Mouse (Mus musculus) frontal cortex, adult 2 months (tissue): ENCODE results near the gene Hsd17b14. TPM values are rescaled to one million over a fixed set of nuclear protein-coding genes. Genes with fewer than 3 reads are reported as not detected.

Experiments
- DNase-seq, 2 experiments: peaks; one replicate each; pipeline ENCODE4 v3.0.0; 2022; ENCODE audit warnings: low spot score in 1 of 2; ENCODE audit errors: extremely low spot score in 1 of 2
- polyA plus RNA-seq: library from polyadenylated mRNA; depleted of rRNA; stranded (reverse); fragments of >200 nt; gene quantifications from 2 replicates; pipeline ENCODE4 v1.2.3, GENCODE M21; 2012

Gene Hsd17b14
- polyA plus RNA-seq, 1 experiment: 0.34 TPM

- no peak for DNase-seq
These were observed 7.2 kb downstream of the Hsd17b14 start for GRCm38 (mm10) chr7:45561624-45562520.

DNA sequence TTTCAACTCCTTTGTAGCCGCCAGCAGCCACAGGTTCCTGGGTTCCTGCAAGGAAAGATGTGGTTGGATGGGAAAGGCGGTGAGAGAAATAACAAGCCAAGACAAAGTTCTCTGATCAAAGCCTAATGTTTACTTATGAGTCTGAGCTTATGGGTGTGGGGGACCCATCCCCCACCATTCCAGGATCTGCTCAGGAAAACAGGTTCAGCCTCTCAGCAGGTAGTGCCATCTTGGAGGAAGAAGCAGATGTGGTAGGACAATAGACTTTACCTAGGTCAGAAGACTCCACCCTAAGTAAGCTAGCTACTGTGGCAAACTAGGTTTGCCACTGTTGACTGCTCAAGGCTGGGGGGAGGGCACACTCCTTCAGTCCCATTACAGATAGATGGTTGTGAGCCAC, 10.1 kb downstream of the Hsd17b14 start:
- DNase-seq: no peak

DNA sequence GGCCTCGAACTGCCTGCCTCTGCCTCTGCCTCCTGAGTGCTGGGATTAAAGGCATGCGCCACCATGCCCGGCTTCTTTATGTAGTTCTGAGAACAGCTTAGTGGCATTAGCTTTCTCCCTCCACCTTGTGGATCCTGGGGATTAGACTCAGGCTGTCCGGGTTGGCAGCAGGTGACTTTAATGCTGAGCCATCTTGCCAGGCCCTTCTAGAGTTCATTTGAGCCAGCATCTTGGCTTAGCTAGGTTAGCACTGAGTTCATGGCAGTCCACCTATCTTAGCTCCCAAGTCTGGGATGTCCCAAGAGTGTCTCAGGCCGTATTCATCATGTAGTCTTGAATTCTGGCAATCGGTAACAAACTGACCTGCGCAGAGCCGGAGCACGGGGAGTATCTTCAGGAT, 10.8 kb downstream of the Hsd17b14 start:
- no peak for DNase-seq

DNA sequence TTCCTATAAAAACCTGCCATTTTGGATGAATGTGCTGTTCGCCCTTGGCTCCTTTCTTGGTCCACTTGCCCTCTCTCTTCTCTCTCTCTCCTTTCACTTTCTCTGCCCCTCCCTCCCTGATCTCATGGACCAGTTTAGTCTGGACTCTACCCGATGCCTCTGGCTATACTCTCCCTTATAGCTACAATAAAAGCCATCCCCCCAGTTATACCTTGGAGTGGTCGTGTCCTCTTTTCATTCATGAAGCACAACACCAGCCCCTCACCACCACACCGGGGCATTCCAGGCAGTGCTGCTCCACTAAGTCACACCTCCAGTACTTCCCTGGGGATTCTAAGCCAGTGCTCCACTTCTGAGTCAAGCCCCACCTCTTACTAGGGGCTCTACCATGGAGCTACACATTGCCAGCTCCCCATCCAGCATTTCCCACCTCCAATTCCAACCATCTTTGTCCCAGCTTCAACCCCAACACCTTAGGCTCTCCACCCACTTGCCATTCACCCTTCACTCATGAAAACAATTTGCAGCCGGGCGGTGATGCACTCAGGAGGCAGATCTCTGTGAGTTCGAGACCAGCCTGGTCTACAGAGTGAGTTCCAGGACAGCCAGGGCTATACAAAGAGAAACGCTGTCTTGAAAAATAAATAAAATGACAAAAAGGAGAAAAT, 12.6 kb downstream of the Hsd17b14 start:
- DNase-seq: no peak

DNA sequence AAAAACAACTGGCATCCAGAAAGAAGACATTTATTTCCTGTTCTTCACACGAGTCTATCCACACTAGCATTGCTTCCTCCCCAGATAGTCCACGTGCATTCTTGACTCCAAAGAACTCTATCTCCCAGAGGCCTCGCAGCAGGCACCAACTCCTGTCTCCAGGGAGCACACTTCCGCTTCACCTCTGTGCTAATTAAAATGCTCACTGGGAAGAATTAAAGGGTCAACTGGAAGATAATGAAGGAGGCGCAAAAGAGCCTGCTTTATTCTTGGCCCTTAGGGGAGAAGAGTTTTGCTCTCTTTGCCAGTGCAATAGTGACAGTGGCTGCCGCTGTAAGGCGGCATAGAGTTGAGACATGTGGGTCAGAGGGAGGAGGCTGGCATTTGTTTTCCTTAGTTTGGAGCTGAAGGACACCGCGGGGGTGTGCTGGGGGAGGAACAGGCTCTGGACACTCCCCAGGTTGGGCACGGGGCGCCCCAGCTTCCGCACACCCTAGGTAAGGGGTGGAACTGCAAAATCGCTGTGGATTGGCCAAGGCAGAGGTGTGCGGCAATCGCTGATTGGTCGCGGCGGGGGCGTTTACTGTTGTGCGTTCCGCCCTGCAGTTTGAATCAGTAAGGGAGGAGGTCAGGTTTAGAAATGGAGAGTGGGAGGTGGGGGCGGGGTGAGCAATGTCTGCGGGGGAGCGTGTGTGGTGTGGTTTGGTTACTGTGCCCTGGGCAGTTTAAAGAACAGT, 13.3 kb downstream of the Hsd17b14 start:
- DNase-seq: peak; percentile 86 to 89

DNA sequence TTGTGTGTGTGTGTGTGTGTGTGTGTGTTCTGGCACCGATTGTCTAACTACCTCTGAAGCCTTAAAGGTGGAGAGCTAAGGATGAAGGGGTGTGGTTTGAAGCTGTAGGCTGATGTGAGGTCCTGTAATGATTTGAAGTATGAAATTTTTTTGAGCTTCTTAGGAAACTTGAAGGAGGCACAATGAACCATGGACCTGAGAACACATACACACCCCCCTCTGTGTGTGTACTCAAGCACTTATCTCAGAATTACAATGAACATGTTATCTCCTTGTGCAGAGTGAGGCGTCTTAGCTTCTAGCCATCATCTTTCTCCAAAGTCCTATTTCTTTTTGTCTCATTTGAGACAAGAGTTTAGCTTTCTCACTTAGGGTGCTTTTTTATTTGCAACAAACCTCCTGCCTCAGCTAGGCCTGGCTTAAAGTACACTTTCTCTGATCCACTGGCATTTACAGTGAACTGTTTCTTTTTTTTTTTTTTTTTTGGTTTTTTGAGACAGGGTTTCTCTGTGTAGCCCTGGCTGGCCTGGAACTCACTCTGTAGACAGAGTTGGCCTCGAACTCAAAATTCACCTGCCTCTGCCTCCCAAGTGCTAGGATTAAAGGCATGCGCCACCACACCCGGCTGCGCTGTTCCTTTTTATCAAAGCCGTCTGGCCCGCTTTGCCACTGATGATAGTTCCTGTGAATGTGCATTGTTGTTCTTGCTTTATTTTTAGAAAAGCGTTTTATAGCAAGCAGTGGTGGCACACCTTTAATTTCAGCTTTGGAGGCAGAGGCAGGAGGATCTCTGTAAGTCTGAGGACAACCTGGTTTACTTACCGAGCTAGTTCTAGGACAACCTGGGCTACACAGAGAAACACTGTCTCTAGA, 14.1 kb downstream of the Hsd17b14 start:
- DNase-seq: no peak

DNA sequence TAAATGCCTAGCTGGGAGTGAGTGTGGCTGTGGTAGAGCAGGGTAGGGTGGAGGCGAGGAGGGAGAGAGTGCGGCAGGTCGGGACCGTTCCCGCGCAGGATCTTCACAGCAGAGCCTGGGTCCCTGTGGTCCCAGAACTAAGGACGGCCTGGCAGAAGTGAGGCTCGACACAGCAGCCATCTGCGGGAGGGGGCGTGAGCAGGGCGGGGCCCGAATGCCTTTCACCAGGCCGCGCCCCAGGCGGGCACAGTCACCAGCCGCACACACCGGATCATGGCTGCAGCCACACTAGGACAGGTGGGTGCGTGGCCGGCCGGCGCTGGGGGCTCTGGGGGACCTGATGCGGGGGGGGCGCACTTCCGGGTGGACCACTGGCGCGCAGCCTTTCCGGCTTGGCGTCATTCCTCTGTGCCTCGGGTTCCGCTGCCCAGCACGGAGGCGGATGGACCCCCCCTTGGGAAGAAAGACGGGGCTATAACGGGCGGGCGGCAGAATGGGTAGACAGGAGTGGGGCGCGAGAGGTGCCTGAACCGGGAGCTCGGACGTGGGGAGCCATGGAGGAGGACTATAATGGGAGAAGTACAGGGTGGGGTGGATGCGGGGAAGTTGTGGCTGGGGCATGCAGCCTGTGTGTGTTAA, 15.5 kb downstream of the Hsd17b14 start, which contains the start of gene Bcat2:
TSS of gene Bcat2 (plus strand) at position 51 of the 639 bp plus-strand sequence.
- peak in 1 of 2 experiments; percentile 66 for DNase-seq

- no peak for DNase-seq
These were observed 17.3 kb downstream of the Hsd17b14 start for GRCm38 (mm10) chr7:45571966-45572365.

DNA sequence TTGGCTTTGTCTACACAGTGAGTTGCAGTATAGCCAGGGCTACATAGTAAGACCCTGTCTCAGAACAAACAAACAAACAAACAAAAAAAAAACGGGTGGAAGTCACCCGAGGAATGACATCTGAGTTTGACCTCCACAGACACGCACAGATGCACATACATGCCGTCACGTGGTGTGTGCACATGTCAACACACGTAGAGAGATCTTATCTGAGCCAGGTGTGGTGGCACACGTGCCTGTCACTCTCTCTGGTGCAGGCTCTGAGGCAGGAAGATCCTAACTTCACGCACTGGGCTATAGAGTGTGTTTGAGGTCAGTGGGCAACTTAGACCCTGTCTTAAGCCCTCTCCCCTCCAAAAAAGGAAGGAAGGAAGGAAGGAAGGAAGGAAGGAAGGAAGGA, 19.3 kb downstream of the Hsd17b14 start:
- no peak for DNase-seq

- DNase-seq: no peak
These were observed 20.0 kb downstream of the Hsd17b14 start for GRCm38 (mm10) chr7:45574472-45575379.

DNA sequence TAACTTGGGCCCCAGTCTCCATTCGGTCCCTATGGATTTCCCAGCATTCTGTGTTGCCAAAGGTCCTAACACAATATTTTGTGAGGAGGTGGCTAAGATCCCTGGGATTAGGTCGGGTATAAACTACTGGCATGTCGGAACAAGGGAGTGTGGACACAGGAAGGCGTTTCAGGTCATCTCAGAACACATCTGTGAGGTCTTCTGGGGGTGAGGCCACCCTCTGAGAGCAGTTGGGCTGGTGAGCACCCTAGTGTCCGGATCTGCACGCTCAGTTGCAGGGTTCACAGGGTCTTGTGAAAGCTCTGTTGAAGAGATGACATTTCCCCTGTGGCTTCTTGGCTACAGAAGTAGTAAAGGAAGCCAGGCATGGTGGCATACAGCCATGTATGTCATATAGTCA, 31.2 kb downstream of the Hsd17b14 start:
- DNase-seq: no peak

- DNase-seq: no peak
These were observed 33.2 kb downstream of the Hsd17b14 start for GRCm38 (mm10) chr7:45587631-45588592.

- DNase-seq: peak; percentile 98 to 99
These were observed 34.5 kb downstream of the Hsd17b14 start for GRCm38 (mm10) chr7:45589173-45589572.

GRCm38 (mm10) chr7:45589898-45590297, 35.2 kb downstream of the Hsd17b14 start:
- no peak for DNase-seq

- peak in 1 of 2 experiments; percentile 24 for DNase-seq
These were observed 36.2 kb downstream of the Hsd17b14 start for GRCm38 (mm10) chr7:45590874-45591273.

GRCm38 (mm10) chr7:45591880-45592279, 37.2 kb downstream of the Hsd17b14 start:
- DNase-seq: no peak

GRCm38 (mm10) chr7:45593118-45593815, 38.6 kb downstream of the Hsd17b14 start:
- DNase-seq: peak in 1 of 2 experiments; percentile 85
